Mouse (Mus musculus): ENCODE results near the gene 1700113H08Rik.

The 1700113H08Rik gene

DNA sequence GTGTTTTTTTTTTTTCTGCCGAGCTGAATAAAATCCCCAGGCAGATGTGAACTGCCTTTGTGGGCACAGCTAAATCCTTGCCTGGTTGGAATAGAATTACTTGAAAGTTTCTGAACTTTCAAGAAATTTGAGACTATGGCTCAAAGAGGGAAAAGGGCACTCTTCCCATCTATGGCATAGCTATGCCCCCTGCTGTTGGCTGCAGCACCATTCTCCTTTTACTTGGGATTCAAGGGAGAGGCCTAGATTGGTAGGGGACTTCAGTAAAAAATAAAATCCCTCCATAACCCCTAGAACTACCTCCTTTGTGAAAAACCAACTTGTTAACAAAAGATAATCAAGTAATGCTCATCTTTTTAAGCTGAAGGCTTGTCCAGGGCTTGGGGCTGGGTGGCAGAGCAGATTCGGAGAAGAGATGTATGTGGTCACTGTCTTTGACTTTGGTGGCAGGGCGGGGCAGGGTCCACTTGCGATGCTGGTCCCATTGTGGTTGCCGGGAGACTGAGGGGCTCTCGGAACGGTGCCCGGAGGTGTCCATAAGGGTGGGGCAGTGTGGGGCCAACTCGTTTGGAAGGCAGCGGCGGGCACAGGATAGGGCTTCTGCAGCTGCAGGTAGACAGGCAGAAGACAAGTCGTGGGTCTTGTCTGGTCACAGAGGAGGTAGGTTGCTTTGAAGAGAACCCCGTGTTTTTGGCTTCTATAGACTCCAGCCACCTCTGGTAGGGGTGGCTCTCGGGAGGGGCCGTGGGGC, at the start of gene 1700113H08Rik:
Gene 1700113H08Rik (plus strand): TSS at position 546 of the 751 bp plus-strand sequence.
- in situ Hi-C loops (cut with MboI; ENCODE audit: low sequenced_read_pairs): no loop called here

DNA sequence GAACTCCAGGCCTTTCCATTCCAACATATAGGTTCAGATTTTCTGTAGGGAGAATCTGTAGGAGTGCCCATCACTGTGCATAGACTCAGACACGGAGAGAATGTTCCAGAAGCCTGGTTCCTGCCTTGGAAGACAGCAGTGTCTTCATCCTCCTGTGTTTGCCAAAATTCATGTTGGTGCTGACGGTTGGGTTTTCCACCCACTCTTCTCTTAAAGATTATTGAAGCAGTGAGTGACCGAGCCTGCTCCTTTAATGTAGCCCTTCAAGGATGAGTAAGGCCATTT, 49.7 kb upstream of the 1700113H08Rik start:
- in situ Hi-C loops (cut with MboI; ENCODE audit: low sequenced_read_pairs): no loop called here

DNA sequence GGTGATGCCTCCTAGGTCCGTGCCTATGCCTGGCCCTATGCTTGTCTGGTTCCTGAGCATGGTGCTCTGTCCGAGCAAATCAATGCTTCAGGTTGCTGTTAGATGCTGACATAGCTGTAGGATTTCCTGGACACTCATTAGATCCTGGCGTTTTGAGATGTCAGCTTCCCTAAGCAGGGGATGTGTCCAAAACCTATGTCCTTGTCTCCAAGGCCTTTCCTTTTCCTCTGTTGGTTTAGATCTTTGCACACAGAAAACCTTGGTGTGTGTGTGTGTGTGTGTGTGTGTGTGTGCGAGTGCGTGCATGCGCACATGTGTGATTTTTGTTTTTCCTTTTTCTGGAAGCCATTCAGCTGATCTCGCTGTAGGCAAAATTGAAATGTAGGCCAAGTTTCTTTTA, 45.8 kb upstream of the 1700113H08Rik start:
- in situ Hi-C loops (cut with MboI; ENCODE audit: low sequenced_read_pairs): no loop called here

DNA sequence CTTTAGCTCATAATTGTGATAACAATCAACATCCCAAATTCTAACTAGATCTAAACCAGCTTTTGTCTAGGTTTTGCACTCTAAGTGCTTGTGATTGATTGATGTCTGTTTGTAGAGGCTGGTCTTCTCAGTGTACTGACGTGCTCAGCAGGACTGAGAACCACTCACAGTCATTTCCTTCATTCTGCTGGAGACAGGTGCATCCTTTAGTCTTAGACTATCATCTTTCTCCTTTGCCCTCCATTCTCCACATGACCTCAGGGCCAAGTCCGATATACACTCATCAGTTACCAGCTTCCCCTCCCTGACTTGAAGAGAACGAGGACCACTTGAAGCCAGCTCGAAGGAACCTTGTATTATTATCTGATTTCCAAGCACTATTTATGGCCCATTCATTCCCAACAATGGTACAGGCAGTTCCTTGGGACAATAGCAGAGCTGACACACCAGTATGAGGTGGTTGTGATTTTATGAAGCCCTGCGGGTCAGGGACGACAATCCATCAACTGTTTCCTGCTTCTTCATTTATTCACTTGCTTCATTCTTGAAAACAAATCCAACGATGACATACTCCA, 43.4 kb upstream of the 1700113H08Rik start:
- in situ Hi-C loops (cut with MboI; ENCODE audit: low sequenced_read_pairs): no loop called here

DNA sequence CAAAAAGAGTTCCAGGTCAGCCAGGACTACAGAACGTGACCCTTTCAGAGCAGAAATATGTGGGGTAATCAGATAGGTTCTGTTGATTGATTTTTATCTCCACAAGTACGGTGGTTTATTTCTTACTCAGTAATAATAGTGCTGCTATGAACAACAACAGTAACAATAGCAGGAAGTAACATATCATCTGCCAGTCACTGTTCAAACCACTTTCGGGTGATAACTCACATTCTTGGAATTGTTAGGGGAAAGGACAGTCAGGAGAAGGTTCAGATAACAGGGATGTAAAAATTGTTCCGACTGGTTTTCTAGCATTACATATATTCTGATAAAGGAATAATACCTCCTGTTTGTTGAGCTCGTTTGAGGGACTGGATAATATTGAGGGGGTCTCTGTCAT, 42.4 kb upstream of the 1700113H08Rik start:
- in situ Hi-C loops (cut with MboI; ENCODE audit: low sequenced_read_pairs): no loop called here

- in situ Hi-C loops (cut with MboI; ENCODE audit: low sequenced_read_pairs): no loop called here
Measured at GRCm38 (mm10) chr10:87016151-87016692, 41.6 kb upstream of the 1700113H08Rik start.

DNA sequence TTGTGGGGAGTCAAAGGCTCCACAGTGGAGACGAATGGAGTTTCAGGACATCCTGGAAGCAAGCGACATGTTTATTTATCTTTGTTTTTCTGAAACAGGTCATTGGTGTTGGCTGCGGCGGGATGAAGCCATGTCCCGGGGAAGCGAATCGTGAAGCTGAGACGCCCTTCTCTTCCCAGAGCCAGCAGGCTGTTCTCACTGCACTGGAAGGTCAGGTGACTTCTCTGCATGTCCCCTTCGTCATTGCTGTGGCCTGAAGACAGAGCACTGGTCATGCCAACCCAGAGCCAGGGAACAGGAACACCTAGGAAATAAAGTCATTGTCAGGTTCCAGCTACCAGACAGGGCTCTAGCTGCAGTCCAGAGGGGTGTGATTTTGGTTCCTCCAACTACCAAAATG, 39.0 kb upstream of the 1700113H08Rik start:
- in situ Hi-C loops (cut with MboI; ENCODE audit: low sequenced_read_pairs): no loop called here

GRCm38 (mm10) chr10:87020711-87021110, 37.1 kb upstream of the 1700113H08Rik start:
- in situ Hi-C loops (cut with MboI; ENCODE audit: low sequenced_read_pairs): no loop called here

DNA sequence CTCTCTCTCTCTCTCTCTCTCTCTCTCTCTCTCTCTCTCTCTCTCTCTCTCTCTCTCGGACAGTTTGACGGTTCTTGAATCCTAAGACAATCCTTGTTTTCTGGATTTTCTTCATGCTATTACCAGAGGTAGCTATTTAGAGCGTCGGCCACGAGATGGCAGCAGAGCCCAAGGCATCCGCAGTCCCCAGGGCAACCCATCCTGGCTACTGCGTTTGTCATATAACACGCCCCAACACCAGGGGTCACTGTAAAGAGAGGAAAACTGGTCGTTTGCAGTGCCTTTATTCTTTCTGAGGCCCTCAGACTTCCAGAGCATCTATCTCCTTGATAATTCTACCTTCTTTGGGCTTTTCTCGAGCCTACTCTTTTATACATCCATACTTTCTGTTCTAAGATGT, 33.0 kb upstream of the 1700113H08Rik start:
- in situ Hi-C loops (cut with MboI; ENCODE audit: low sequenced_read_pairs): loop anchor here (25.0 kb wide), 1 partner anchor 1287 kb away; no protein-coding TSS in a partner anchor

- in situ Hi-C loops (cut with MboI; ENCODE audit: low sequenced_read_pairs): loop anchor here (5.0 to 25.0 kb wide), 2 partner anchors 475 to 1280 kb away; no protein-coding TSS in a partner anchor
Measured at GRCm38 (mm10) chr10:87032768-87033167, 25.1 kb upstream of the 1700113H08Rik start.

DNA sequence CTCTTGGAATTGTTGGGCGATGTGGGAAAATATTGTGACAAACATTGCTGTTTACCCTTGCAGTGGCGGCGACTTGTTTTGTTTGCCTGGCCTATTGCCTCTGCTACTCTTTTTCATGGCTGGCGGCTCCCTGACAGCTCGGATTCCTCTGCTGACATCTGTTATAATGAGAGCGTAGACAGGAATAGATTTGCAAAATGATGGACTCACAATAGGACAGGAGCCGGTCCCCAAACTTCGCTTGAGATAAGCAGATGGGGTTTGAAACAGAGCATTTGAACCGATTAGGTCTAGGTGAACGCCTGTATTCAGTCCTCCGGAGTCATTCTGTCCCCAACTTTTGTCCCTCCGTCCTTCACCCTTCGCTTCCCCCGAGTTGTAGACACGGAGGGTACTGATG, 22.0 kb upstream of the 1700113H08Rik start:
- in situ Hi-C loops (cut with MboI; ENCODE audit: low sequenced_read_pairs): loop anchor here (25.0 kb wide), 1 partner anchor 1276 kb away; no protein-coding TSS in a partner anchor

DNA sequence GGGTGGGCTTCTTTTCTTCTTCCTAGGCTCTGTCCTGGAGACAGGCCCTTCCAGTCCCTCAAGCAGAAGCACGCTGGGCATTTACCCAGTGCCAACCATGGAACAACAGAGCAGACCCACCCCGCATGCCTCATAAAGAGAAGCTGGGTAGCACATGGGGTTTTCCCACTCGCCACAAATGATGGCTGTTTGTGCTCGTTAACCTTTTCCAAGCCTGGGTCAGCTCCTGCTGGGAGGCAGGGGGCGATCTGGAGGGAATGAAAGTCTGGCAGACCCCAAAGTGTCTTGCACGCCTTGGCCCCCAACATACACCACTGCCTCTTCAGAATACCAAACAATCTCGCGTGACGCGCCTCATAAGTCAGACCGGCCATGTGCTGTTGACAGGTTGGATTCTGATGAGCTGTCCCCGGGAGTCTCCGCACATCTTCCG, 21.6 kb upstream of the 1700113H08Rik start:
- in situ Hi-C loops (cut with MboI; ENCODE audit: low sequenced_read_pairs): loop anchor here (25.0 kb wide), 1 partner anchor 1276 kb away; no protein-coding TSS in a partner anchor

GRCm38 (mm10) chr10:87037062-87037461, 20.8 kb upstream of the 1700113H08Rik start:
- in situ Hi-C loops (cut with MboI; ENCODE audit: low sequenced_read_pairs): loop anchor here (25.0 kb wide), 1 partner anchor 1275 kb away; no protein-coding TSS in a partner anchor

DNA sequence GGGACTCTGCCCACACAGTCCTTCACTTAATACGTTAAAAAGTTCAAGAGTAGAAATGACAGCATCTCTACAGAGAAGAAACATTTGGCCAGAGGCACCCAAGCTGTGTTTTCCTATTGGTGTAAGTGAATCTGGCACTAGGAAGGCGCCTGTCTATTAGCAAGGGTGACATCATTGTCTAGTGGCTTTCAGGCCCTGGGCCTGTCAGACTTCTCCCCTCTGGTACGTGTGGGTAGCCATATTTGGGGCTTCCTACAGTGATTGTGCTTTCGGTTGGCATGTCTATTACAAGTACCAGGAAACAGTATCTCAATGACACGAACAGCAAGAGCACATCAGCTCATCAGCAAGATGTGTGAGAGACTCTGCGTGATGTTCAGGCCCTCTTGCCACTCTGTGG, 18.5 kb upstream of the 1700113H08Rik start:
- in situ Hi-C loops (cut with MboI; ENCODE audit: low sequenced_read_pairs): loop anchor here (25.0 kb wide), 1 partner anchor 1273 kb away; no protein-coding TSS in a partner anchor

DNA sequence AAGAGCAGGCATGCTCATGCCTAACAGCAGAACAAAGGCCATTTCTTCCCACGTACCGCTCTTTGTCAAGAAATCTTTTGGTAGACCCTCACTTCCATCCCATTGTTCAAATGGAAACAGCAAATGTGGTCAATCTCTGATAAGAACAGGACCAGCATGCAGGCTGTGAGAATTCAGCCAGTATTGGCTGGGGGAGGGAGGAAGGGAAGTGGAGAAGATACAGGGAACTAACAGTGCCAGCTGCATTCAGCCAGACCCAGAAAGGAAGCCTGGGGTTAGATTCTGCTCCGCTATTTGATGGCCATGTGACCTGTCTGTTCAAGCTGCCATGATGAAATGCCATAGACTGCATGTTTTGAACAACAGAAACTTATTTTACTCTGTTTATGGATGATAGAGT, 18.0 kb upstream of the 1700113H08Rik start:
- in situ Hi-C loops (cut with MboI; ENCODE audit: low sequenced_read_pairs): loop anchor here (25.0 kb wide), 1 partner anchor 1273 kb away; no protein-coding TSS in a partner anchor

GRCm38 (mm10) chr10:87041265-87041664, 16.6 kb upstream of the 1700113H08Rik start:
- in situ Hi-C loops (cut with MboI; ENCODE audit: low sequenced_read_pairs): loop anchor here (25.0 kb wide), 1 partner anchor 1271 kb away; no protein-coding TSS in a partner anchor

DNA sequence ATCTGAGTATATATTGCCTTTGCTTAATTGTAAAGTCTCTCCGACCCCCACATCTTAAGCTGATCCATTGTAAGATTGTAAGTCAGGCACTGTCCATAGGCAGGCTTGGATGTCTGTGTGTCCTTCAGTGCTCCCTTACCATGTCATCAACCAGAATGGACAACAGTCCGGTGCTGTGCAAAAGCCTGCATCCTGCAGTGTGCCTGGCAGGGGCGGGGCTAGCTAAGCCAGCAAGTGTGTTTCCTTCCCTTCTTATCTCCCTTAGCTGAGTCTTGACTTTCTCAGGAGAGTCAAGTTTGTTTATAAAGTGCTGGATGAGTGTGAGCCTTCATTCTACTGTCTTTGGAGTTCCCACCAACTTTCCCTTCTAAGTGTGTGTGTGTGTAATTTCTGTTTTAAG, 12.6 kb upstream of the 1700113H08Rik start:
- in situ Hi-C loops (cut with MboI; ENCODE audit: low sequenced_read_pairs): loop anchor here (25.0 kb wide), 1 partner anchor 1267 kb away; no protein-coding TSS in a partner anchor

GRCm38 (mm10) chr10:87046469-87046868, 11.4 kb upstream of the 1700113H08Rik start:
- in situ Hi-C loops (cut with MboI; ENCODE audit: low sequenced_read_pairs): loop anchor here (25.0 kb wide), 1 partner anchor 1266 kb away; no protein-coding TSS in a partner anchor

- in situ Hi-C loops (cut with MboI; ENCODE audit: low sequenced_read_pairs): loop anchor here (25.0 kb wide), 1 partner anchor 1265 kb away; no protein-coding TSS in a partner anchor
Measured at GRCm38 (mm10) chr10:87046931-87047468, 10.8 kb upstream of the 1700113H08Rik start.

GRCm38 (mm10) chr10:87049179-87049578, 8.7 kb upstream of the 1700113H08Rik start:
- in situ Hi-C loops (cut with MboI; ENCODE audit: low sequenced_read_pairs): loop anchor here (25.0 kb wide), 1 partner anchor 1263 kb away; no protein-coding TSS in a partner anchor

- in situ Hi-C loops (cut with MboI; ENCODE audit: low sequenced_read_pairs): no loop called here
Measured at GRCm38 (mm10) chr10:87051714-87052113, 6.1 kb upstream of the 1700113H08Rik start.

Data from CH12F3 (cell line).